Mouse (Mus musculus) midbrain, embryonic 12.5 days (tissue): ENCODE results near the gene Eml3. TPM values are rescaled to one million over a fixed set of nuclear protein-coding genes. Genes with fewer than 3 reads are reported as not detected.
"Not testable (repeated sequence)": the region's sequence is repeated elsewhere in the genome, so short reads cannot be mapped to it uniquely, and the experiment has no call there.

Experiments
- ATAC-seq: fragments of 200-750 bp; cut with Nextera tagmentation; 2 replicates; pipeline ENCODE4 v1.8.0; 2017; ENCODE audit warnings: low read depth, moderate TSS enrichment, moderate library complexity; ENCODE audit not compliant: low FRiP score
- H3K27ac ChIP-seq: fragments of 300-500 bp; sonication (generic); replicated peaks from 2 replicates; pipeline ENCODE4 v1.5.1; 2016; ENCODE audit warnings: mild to moderate bottlenecking
- H3K27me3 ChIP-seq: fragments of 300-500 bp; sonication (generic); 2 replicates; pipeline ENCODE4 v1.6.1; 2016; ENCODE audit warnings: mild to moderate bottlenecking
- H3K36me3 ChIP-seq: fragments of 300-500 bp; sonication (generic); 2 replicates; pipeline ENCODE4 v1.6.1; 2016
- H3K4me1 ChIP-seq: fragments of 300-500 bp; sonication (generic); 2 replicates; pipeline ENCODE4 v1.6.1; 2016
- H3K4me2 ChIP-seq: fragments of 300-500 bp; sonication (generic); replicated peaks from 2 replicates; pipeline ENCODE4 v1.6.1; 2016; ENCODE audit warnings: mild to moderate bottlenecking, moderate library complexity
- H3K4me3 ChIP-seq: fragments of 300-500 bp; sonication (generic); 2 replicates; pipeline ENCODE4 v1.5.1; 2016; ENCODE audit warnings: mild to moderate bottlenecking
- H3K9ac ChIP-seq: fragments of 300-500 bp; sonication (generic); replicated peaks from 2 replicates; pipeline ENCODE4 v1.6.1; 2016; ENCODE audit warnings: mild to moderate bottlenecking, moderate library complexity
- H3K9me3 ChIP-seq: fragments of 300-500 bp; sonication (generic); 2 replicates; pipeline ENCODE4 v1.6.1; 2016; ENCODE audit warnings: mild to moderate bottlenecking
- WGBS: fragments of 180-500 bp; shearing (Covaris S2); methylation state at CpG from one replicate; pipeline ENCODE4 v1.1.7; 2016; 5-methylcytosine and 5-hydroxymethylcytosine counted together
- polyA plus RNA-seq: library from polyadenylated mRNA; unstranded; fragments of >200 nt; fragmentation: Nextera tagmentation; extraction: Ambion mirVana; gene quantifications from 2 replicates; pipeline ENCODE4 v1.2.1, GENCODE M21; 2016

Eml3 gene
- polyA plus RNA-seq, 1 experiment from 2014 or later = 15.8 TPM

DNA sequence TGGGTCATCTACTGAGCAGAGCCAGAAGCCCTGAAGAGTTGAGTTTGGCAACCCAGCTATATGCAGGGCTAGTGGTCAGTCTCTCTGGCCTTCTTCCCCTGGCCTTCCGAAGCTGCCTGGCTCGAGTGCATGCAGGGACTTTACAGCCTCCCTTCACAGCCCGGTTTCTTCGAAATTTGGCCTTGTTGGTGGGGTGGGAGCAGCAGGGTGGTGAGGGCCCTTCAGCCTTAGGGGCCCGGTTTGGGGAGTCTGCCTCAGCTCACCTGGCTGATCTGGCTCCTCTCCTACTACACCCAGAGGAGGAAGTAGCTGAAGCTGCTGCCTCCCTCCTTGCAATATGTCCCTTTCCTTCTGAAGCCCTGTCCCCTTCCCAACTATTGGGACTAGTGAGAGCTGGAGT is 33.1 kb upstream of the Eml3 start:
- not testable (repeated sequence) for H3K4me3 ChIP-seq, H3K9ac ChIP-seq, ATAC-seq, H3K27me3 ChIP-seq, H3K9me3 ChIP-seq, H3K27ac ChIP-seq, H3K4me2 ChIP-seq
- H3K4me1 ChIP-seq = peaks cover 29% of the 10 kb centered on the region
- H3K36me3 ChIP-seq = peaks cover 28% of the 10 kb centered on the region
- WGBS = 88% methylated on average over 5 of the region's 5 CpGs

DNA sequence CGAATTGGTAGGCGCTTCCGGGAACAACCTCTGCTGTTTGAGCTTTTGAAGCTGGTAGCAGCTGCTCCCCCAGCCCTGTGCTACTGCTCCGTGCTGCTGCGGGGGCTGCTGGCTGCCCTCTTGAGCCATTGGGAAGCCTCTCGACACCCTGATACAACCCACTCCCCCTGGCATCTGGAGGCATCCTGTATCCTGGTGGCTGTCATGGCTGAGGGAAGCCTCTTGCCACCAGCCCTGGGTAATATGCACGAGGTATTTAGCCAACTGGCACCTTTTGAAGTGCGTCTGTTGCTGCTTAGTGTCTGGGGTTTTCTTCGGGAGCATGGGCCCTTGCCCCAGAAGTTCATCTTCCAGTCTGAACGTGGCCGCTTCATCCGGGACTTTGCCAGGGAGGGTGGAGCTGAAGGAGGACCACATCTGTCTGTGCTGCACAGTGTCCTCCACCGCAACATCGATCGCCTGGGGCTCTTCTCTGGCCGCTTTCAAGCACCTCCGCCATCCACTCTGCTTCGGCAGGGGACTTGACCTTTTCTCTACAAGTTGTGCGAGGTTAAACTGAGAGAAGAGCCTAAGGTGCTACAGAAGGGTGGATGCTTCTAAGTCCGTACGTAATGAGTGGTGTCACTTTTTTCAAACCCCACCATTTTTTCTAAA is 32.0 kb upstream of the Eml3 start:
- 29% methylated on average over 21 of the region's 21 CpGs for WGBS
- H3K9me3 ChIP-seq, H3K27me3 ChIP-seq: not testable (repeated sequence)
- H3K27ac ChIP-seq = peak overlapping the region; percentile 81
- H3K9ac ChIP-seq = peak overlapping the region; percentile 88
- H3K36me3 ChIP-seq = peaks cover 28% of the 10 kb centered on the region
- peaks cover 29% of the 10 kb centered on the region for H3K4me1 ChIP-seq
- peak overlapping the region; percentile 90 for H3K4me2 ChIP-seq
- peak overlapping the region; percentile 87 for H3K4me3 ChIP-seq
- ATAC-seq = peak; percentile 71

- peak within 1 kb of the TSS; percentile 90 for H3K4me2 ChIP-seq
- 0% methylated on average over 50 of the region's 53 CpGs for WGBS
- peak within 1 kb of the TSS; percentile 88 for H3K9ac ChIP-seq
- H3K36me3 ChIP-seq = peaks cover 32% of the 10 kb centered on the region
- peaks cover 29% of the 10 kb centered on the region for H3K4me1 ChIP-seq
- no peaks in the 10 kb centered on the region for H3K27me3 ChIP-seq
- no peaks in the 10 kb centered on the region for H3K9me3 ChIP-seq
- H3K27ac ChIP-seq = peak within 1 kb of the TSS; percentile 81
- peak within 1 kb of the TSS; percentile 87 for H3K4me3 ChIP-seq
- ATAC-seq = peak; percentile 99
Measured at GRCm38 (mm10) chr19:8897865-8898495, 31.4 kb upstream of the Eml3 start, which contains the start of gene Ganab. Gene Ganab (plus strand): TSS chr19:8898071.

DNA sequence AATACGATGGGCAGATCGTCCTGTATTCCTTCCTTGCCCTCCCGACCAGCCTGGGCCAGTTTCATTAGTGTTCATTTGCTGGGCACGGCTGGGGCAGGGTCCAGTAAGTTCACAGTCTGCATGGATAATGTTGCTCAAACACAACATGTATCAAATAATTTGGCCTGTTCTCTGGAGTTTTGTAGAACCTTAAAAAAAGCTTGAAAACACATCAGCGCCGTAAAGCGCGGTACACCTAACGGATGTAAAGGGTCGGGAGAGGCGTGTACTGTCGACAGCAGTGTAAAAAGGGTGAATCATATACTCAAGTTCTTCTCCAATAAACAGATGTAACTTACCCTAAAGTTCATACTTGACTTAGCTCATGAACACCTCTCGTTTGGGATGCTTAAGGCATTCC is 30.8 kb upstream of the Eml3 start:
- Histone ChIP-seq H3K36me3 (peaks cover 38% of the 10 kb centered on the region), H3K27ac (peak overlapping the region; percentile 81), H3K27me3 (no peaks in the 10 kb centered on the region), H3K4me1 (peaks cover 25% of the 10 kb centered on the region), H3K4me2 (peak overlapping the region; percentile 90), H3K4me3 (peak overlapping the region; percentile 87), H3K9me3 (no peaks in the 10 kb centered on the region), H3K9ac (peak overlapping the region; percentile 88)
- no peak for ATAC-seq
- 17% methylated on average over 13 of the region's 13 CpGs for WGBS

- H3K36me3 ChIP-seq = peaks cover 42% of the 10 kb centered on the region
- 68% methylated on average over 3 of the region's 3 CpGs for WGBS
- peak overlapping the region; percentile 88 for H3K9ac ChIP-seq
- peak overlapping the region; percentile 87 for H3K4me3 ChIP-seq
- H3K9me3 ChIP-seq = no peaks in the 10 kb centered on the region
- no peak overlapping the region for H3K27ac ChIP-seq
- H3K4me2 ChIP-seq = peak overlapping the region; percentile 90
- H3K27me3 ChIP-seq = no peaks in the 10 kb centered on the region
- peaks cover 21% of the 10 kb centered on the region for H3K4me1 ChIP-seq
- ATAC-seq = no peak
Measured at GRCm38 (mm10) chr19:8899079-8899478, 30.3 kb upstream of the Eml3 start.

DNA sequence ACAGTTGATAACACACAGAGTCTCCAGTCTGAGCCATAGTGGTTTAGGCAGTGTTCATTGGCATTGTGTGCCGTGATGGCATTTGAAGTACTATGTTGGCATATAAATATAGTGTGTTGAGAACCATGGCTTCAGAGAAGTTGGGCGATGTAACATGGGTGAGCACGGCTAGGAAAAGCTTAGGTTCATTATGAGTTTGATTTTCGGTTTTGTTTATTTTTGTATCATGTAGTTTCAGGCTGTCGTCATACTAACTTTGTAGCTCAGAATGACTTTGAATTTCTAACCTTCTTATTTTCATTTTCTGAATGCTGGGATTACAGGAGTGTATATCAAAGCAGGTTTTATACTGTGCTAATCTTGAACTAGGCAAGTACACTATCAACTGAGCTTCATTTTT is 25.9 kb upstream of the Eml3 start:
- 96% methylated on average over 5 of the region's 5 CpGs for WGBS
- no peak for ATAC-seq
- peaks cover 60% of the 10 kb centered on the region for H3K36me3 ChIP-seq
- no peak overlapping the region for H3K4me3 ChIP-seq
- no peak overlapping the region for H3K27ac ChIP-seq
- no peaks in the 10 kb centered on the region for H3K9me3 ChIP-seq
- H3K4me1 ChIP-seq = peaks cover 10% of the 10 kb centered on the region
- H3K9ac ChIP-seq = no peak overlapping the region
- no peaks in the 10 kb centered on the region for H3K27me3 ChIP-seq
- H3K4me2 ChIP-seq = no peak overlapping the region

DNA sequence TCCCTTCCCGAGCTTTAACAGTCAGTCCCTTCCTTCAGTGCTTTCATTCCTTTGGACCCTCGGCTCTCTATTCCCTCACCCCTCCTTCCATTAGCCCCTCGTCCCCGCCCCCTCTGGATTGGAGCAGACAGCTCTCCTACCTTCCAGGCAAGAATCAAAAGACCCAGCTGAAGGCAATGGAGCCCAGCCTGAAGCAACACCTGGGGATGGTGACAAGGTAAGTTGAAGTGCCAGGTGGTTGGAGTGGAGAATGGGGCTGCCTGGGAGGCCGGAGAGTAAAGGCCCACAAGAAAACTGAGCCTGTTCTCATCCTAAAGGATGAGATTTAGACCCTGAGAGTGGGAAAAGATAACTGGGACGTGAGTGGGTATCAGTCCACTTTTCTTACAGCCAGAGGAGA is 20.8 kb upstream of the Eml3 start:
- Histone ChIP-seq H3K9me3 (no peaks in the 10 kb centered on the region), H3K27me3 (no peaks in the 10 kb centered on the region), H3K27ac (no peak overlapping the region), H3K4me3 (no peak overlapping the region), H3K9ac (no peak overlapping the region), H3K36me3 (peaks cover 96% of the 10 kb centered on the region), H3K4me2 (no peak overlapping the region), H3K4me1 (no peaks in the 10 kb centered on the region)
- ATAC-seq = no peak
- WGBS = 91% methylated on average over 6 of the region's 6 CpGs

DNA sequence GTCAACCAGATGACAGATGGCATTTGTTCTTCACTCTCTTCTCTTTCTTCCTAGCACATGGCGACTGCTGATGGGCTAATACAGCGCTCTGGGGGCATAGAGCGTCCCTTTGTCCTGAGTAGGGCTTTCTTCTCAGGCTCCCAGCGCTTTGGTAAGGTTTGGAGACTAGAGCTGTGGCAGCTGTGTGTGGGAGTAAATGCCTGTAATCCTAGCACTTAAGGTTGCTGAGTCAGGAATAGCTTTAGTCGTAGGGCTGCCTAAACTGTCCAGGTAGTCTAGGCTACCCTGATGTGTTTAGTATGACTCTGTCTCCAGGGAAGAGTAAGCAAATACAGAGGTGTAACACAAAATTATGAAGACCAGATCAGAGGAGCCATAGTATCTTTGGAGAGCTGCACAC is 17.5 kb upstream of the Eml3 start:
- Histone ChIP-seq H3K27me3 (no peaks in the 10 kb centered on the region), H3K36me3 (peaks cover 100% of the 10 kb centered on the region), H3K27ac (no peak overlapping the region), H3K9ac (peak overlapping the region; percentile 11; the same call in 1 of the 2 replicates), H3K4me3 (no peak overlapping the region), H3K4me1 (no peaks in the 10 kb centered on the region), H3K4me2 (no peak overlapping the region), H3K9me3 (no peaks in the 10 kb centered on the region)
- WGBS = 97% methylated on average over 5 of the region's 5 CpGs
- no peak for ATAC-seq

GRCm38 (mm10) chr19:8914212-8914611 is 15.1 kb upstream of the Eml3 start:
- no peaks in the 10 kb centered on the region for H3K9me3 ChIP-seq
- WGBS = 98% methylated on average over 3 of the region's 3 CpGs
- H3K27ac ChIP-seq = no peak overlapping the region
- H3K27me3 ChIP-seq = no peaks in the 10 kb centered on the region
- H3K4me1 ChIP-seq = no peaks in the 10 kb centered on the region
- H3K4me2 ChIP-seq = no peak overlapping the region
- no peak overlapping the region for H3K4me3 ChIP-seq
- H3K9ac ChIP-seq = no peak overlapping the region
- peaks cover 80% of the 10 kb centered on the region for H3K36me3 ChIP-seq
- no peak for ATAC-seq

GRCm38 (mm10) chr19:8919000-8919399 is 10.4 kb upstream of the Eml3 start:
- Histone ChIP-seq H3K4me3 (no peak overlapping the region), H3K4me2 (no peak overlapping the region), H3K36me3 (peaks cover 35% of the 10 kb centered on the region), H3K9ac (no peak overlapping the region), H3K27me3 (no peaks in the 10 kb centered on the region), H3K4me1 (peaks cover 9% of the 10 kb centered on the region), H3K27ac (no peak overlapping the region), H3K9me3 (no peaks in the 10 kb centered on the region)
- WGBS = 93% methylated on average over 3 of the region's 3 CpGs
- no peak for ATAC-seq

DNA sequence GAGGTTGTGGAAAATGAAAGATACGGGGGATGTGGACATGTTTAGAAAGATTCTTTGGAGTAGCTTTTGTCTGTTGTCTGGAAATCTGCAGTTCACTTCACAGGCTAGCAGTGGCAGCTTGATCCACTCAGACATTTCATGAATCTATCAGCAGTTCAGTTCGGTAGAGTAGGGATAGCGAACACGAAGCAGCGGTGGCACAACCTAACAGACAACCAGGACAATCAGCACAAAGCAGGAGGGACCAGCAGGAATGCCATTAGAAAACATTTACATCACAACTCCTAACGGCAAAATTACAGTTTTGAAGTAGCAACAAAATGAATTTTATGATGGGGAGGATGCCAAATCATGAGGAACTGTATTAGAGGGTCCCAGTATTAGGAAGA is 9.7 kb upstream of the Eml3 start:
- Histone ChIP-seq H3K9ac (no peak overlapping the region), H3K4me3 (peak overlapping the region; percentile 86; the same call in 1 of the 2 replicates), H3K36me3 (peaks cover 28% of the 10 kb centered on the region), H3K27me3 (no peaks in the 10 kb centered on the region), H3K4me1 (peaks cover 9% of the 10 kb centered on the region), H3K4me2 (peak overlapping the region; percentile 77), H3K9me3 (no peaks in the 10 kb centered on the region), H3K27ac (peak overlapping the region; percentile 79; the same call in 1 of the 2 replicates)
- 75% methylated on average over 6 of the region's 6 CpGs for WGBS
- ATAC-seq = no peak

GRCm38 (mm10) chr19:8920073-8920736 is 9.1 kb upstream of the Eml3 start, which contains the start of gene B3gat3:
Gene B3gat3 (plus strand): TSS chr19:8920374.
- 4% methylated on average over 42 of the region's 50 CpGs for WGBS
- Histone ChIP-seq H3K4me2 (peak within 1 kb of the TSS; percentile 77), H3K27me3 (no peaks in the 10 kb centered on the region), H3K9me3 (no peaks in the 10 kb centered on the region), H3K27ac (peak within 1 kb of the TSS; percentile 79), H3K4me1 (peaks cover 9% of the 10 kb centered on the region), H3K4me3 (peak within 1 kb of the TSS; percentile 86), H3K9ac (peak within 1 kb of the TSS; percentile 84), H3K36me3 (peaks cover 25% of the 10 kb centered on the region)
- peak; percentile 98 for ATAC-seq
